Mouse (Mus musculus) liver, postnatal 0 days (tissue): Measurements from ENCODE around the gene Plcb4. TPM values are rescaled to one million over a fixed set of nuclear protein-coding genes. Genes with fewer than 3 reads are reported as not detected.

Experiments
- ATAC-seq: fragments of 200-750 bp; cut with Nextera tagmentation; 2 replicates; pipeline ENCODE4 v1.8.0; 2017; ENCODE audit warnings: mild to moderate bottlenecking, moderate library complexity
- DNase-seq: peaks from one replicate; pipeline ENCODE4 v3.0.0-alpha.2; 2016
- H3K27ac ChIP-seq: fragments of 300-500 bp; sonication (generic); 2 replicates; pipeline ENCODE4 v1.5.1; 2014; ENCODE audit warnings: antibody characterized with exemption, moderate library complexity, mild to moderate bottlenecking, low read depth
- H3K27me3 ChIP-seq: fragments of 300-500 bp; sonication (generic); 2 replicates; pipeline ENCODE4 v1.6.1; 2014; ENCODE audit warnings: low read length, control low read depth, mixed read lengths; ENCODE audit not compliant: insufficient read depth
- H3K36me3 ChIP-seq: fragments of 300-500 bp; sonication (generic); replicated peaks from 2 replicates; pipeline ENCODE4 v1.6.1; 2014; ENCODE audit warnings: mild to moderate bottlenecking, control low read depth, low read length, moderate library complexity, mixed read lengths; ENCODE audit not compliant: insufficient read depth
- H3K4me1 ChIP-seq: fragments of 300-500 bp; sonication (generic); 2 replicates; pipeline ENCODE4 v1.6.1; 2014; ENCODE audit warnings: antibody characterized with exemption, mild to moderate bottlenecking, control low read depth; ENCODE audit not compliant: insufficient read depth
- H3K4me2 ChIP-seq: fragments of 300-500 bp; sonication (generic); 2 replicates; pipeline ENCODE4 v1.6.1; 2014; ENCODE audit warnings: low read depth, mild to moderate bottlenecking, low read length, moderate library complexity, mixed read lengths
- H3K4me3 ChIP-seq: fragments of 300-500 bp; sonication (generic); 2 replicates; pipeline ENCODE4 v1.5.1; 2014; ENCODE audit warnings: low read depth, low read length
- H3K9ac ChIP-seq: fragments of 300-500 bp; sonication (generic); replicated peaks from 2 replicates; pipeline ENCODE4 v1.6.1; 2014; ENCODE audit warnings: mild to moderate bottlenecking, moderate library complexity
- H3K9me3 ChIP-seq: fragments of 300-500 bp; sonication (generic); 2 replicates; pipeline ENCODE4 v1.6.1; 2016; ENCODE audit warnings: mild to moderate bottlenecking, control low read depth, low read length, mixed read lengths
- CTCF ChIP-seq: sonication (generic); IDR thresholded peaks from 2 replicates; pipeline ENCODE4 v1.5.1; 2016; ENCODE audit warnings: antibody characterized with exemption, low read depth
- EP300 ChIP-seq: IDR thresholded peaks from 2 replicates; pipeline ENCODE4 v1.6.1; 2016; ENCODE audit warnings: antibody characterized with exemption, low read depth, mild to moderate bottlenecking
- WGBS: fragments of 180-500 bp; shearing (Covaris S2); extraction: QIAGEN DNeasy Blood & Tissue Kit; methylation state at CpG from one replicate; pipeline ENCODE4 v1.1.7; 2014; ENCODE audit not compliant: insufficient replicate concordance; 5-methylcytosine and 5-hydroxymethylcytosine counted together
- polyA plus RNA-seq: library from polyadenylated mRNA; unstranded; fragments of >200 nt; fragmentation: Nextera tagmentation; extraction: Ambion mirVana; gene quantifications from 2 replicates; pipeline ENCODE4 v1.2.1, GENCODE M21; 2015

The Plcb4 gene
- polyA plus RNA-seq, 1 experiment from 2014 or later = 2.8 TPM

- no peaks in the 10 kb centered on the region for H3K36me3 ChIP-seq
- no peaks in the 10 kb centered on the region for H3K27me3 ChIP-seq
- DNase-seq (no peak), ATAC-seq (no peak)
- H3K9ac ChIP-seq = no peak overlapping the region
- H3K4me3 ChIP-seq = no peak overlapping the region
- TF ChIP-seq CTCF (no peak), EP300 (no peak)
- H3K4me2 ChIP-seq = no peak overlapping the region
- 65% methylated on average over 5 of the region's 5 CpGs for WGBS
- H3K9me3 ChIP-seq = no peaks in the 10 kb centered on the region
- no peak overlapping the region for H3K27ac ChIP-seq
- peaks cover 4% of the 10 kb centered on the region; the same call in 1 of the 2 replicates for H3K4me1 ChIP-seq
Measured at GRCm38 (mm10) chr2:135722109-135722508, 63.3 kb downstream of the Plcb4 start.

- DNase-seq = no peak
- Histone ChIP-seq H3K27me3 (no peaks in the 10 kb centered on the region), H3K4me1 (no peaks in the 10 kb centered on the region), H3K4me2 (no peak overlapping the region), H3K36me3 (no peaks in the 10 kb centered on the region), H3K9ac (no peak overlapping the region), H3K27ac (no peak overlapping the region), H3K9me3 (no peaks in the 10 kb centered on the region), H3K4me3 (no peak overlapping the region)
- 80% methylated on average over 6 of the region's 6 CpGs for WGBS
- ATAC-seq = no peak
- TF ChIP-seq EP300 = no peak
- no peak for TF ChIP-seq CTCF
Measured at GRCm38 (mm10) chr2:135723387-135723786, 64.6 kb downstream of the Plcb4 start.

- Histone ChIP-seq H3K27me3 (no peaks in the 10 kb centered on the region), H3K4me2 (no peak overlapping the region), H3K36me3 (no peaks in the 10 kb centered on the region), H3K9ac (no peak overlapping the region), H3K9me3 (no peaks in the 10 kb centered on the region), H3K4me3 (no peak overlapping the region), H3K4me1 (no peaks in the 10 kb centered on the region), H3K27ac (peak overlapping the region; percentile 48; the same call in 1 of the 2 replicates)
- ATAC-seq (no peak), DNase-seq (no peak)
- TF ChIP-seq CTCF (no peak), EP300 (no peak)
- 75% methylated on average over 10 of the region's 10 CpGs for WGBS
Measured at GRCm38 (mm10) chr2:135724489-135724888, 65.7 kb downstream of the Plcb4 start.

GRCm38 (mm10) chr2:135725362-135725761 lies 66.6 kb downstream of the Plcb4 start:
- Histone ChIP-seq H3K9me3 (no peaks in the 10 kb centered on the region), H3K27ac (peak overlapping the region; percentile 35), H3K9ac (no peak overlapping the region), H3K27me3 (no peaks in the 10 kb centered on the region), H3K4me1 (no peaks in the 10 kb centered on the region), H3K4me2 (no peak overlapping the region), H3K36me3 (no peaks in the 10 kb centered on the region), H3K4me3 (no peak overlapping the region)
- DNase-seq = no peak
- ATAC-seq = peak; percentile 83
- TF ChIP-seq EP300 = peak; percentile 71
- TF ChIP-seq CTCF = no peak
- 35% methylated on average over 4 of the region's 4 CpGs for WGBS

GRCm38 (mm10) chr2:135727088-135727487 lies 68.3 kb downstream of the Plcb4 start:
- ATAC-seq (no peak), DNase-seq (no peak)
- Histone ChIP-seq H3K27ac (no peak overlapping the region), H3K4me2 (no peak overlapping the region), H3K4me1 (no peaks in the 10 kb centered on the region), H3K9me3 (no peaks in the 10 kb centered on the region), H3K9ac (no peak overlapping the region), H3K36me3 (no peaks in the 10 kb centered on the region), H3K27me3 (no peaks in the 10 kb centered on the region), H3K4me3 (no peak overlapping the region)
- 80% methylated on average over 9 of the region's 9 CpGs for WGBS
- TF ChIP-seq EP300 = no peak
- TF ChIP-seq CTCF = no peak

- DNase-seq (no peak), ATAC-seq (no peak)
- H3K27ac ChIP-seq = no peak overlapping the region
- no peak for TF ChIP-seq CTCF
- no peak for TF ChIP-seq EP300
- no peaks in the 10 kb centered on the region for H3K9me3 ChIP-seq
- no peak overlapping the region for H3K4me2 ChIP-seq
- H3K4me1 ChIP-seq = no peaks in the 10 kb centered on the region
- H3K27me3 ChIP-seq = no peaks in the 10 kb centered on the region
- H3K9ac ChIP-seq = no peak overlapping the region
- 67% methylated on average over 4 of the region's 4 CpGs for WGBS
- H3K36me3 ChIP-seq = no peaks in the 10 kb centered on the region
- H3K4me3 ChIP-seq = no peak overlapping the region
Measured at GRCm38 (mm10) chr2:135727925-135728324, 69.1 kb downstream of the Plcb4 start.

GRCm38 (mm10) chr2:135731591-135731990 lies 72.8 kb downstream of the Plcb4 start:
- WGBS = 60% methylated on average over 6 of the region's 6 CpGs
- Histone ChIP-seq H3K9me3 (no peaks in the 10 kb centered on the region), H3K27ac (no peak overlapping the region; the same call in 1 of the 2 replicates), H3K4me3 (no peak overlapping the region), H3K4me2 (no peak overlapping the region), H3K4me1 (no peaks in the 10 kb centered on the region; the same call in 1 of the 2 replicates), H3K9ac (no peak overlapping the region), H3K27me3 (no peaks in the 10 kb centered on the region), H3K36me3 (no peaks in the 10 kb centered on the region)
- DNase-seq (peak; percentile 29), ATAC-seq (peak; percentile 50; the same call in 1 of the 2 replicates)
- TF ChIP-seq EP300 (0 out of 2 replicates have a peak, but pooled peaks have one; percentile 17), CTCF (no peak)
